Mouse (Mus musculus) intestine, embryonic 16.5 days (tissue): ENCODE results near the gene Cwh43. TPM values are rescaled to one million over a fixed set of nuclear protein-coding genes. Genes with fewer than 3 reads are reported as not detected.
A peak's percentile ranks its signal among the peaks of the same experiment; 100 is the strongest.

ENCODE experiments used
- ATAC-seq: fragments of 200-750 bp; cut with Nextera tagmentation; 2 replicates; pipeline ENCODE4 v1.8.0; 2017; ENCODE audit warnings: moderate TSS enrichment, moderate library complexity
- H3K27ac ChIP-seq: fragments of 300-500 bp; sonication (generic); 2 replicates; pipeline ENCODE4 v1.5.1; 2014; ENCODE audit warnings: mild to moderate bottlenecking, low read length
- H3K27me3 ChIP-seq: fragments of 300-500 bp; sonication (generic); replicated peaks from 2 replicates; pipeline ENCODE4 v1.6.1; 2014; ENCODE audit warnings: low read length, control low read depth, mixed read lengths; ENCODE audit not compliant: control insufficient read depth, insufficient read depth
- H3K36me3 ChIP-seq: fragments of 300-500 bp; sonication (generic); 2 replicates; pipeline ENCODE4 v1.6.1; 2014; ENCODE audit warnings: low read length, control low read depth; ENCODE audit not compliant: control insufficient read depth, insufficient read depth
- H3K4me1 ChIP-seq: fragments of 300-500 bp; sonication (generic); 2 replicates; pipeline ENCODE4 v1.6.1; 2014; ENCODE audit warnings: low read length, control low read depth, mixed read lengths; ENCODE audit not compliant: control insufficient read depth, insufficient read depth
- H3K4me2 ChIP-seq: fragments of 300-500 bp; sonication (generic); 2 replicates; pipeline ENCODE4 v1.6.1; 2014; ENCODE audit warnings: low read depth, low read length, control low read depth
- H3K4me3 ChIP-seq: fragments of 300-500 bp; sonication (generic); 2 replicates; pipeline ENCODE4 v1.5.1; 2014; ENCODE audit warnings: mild to moderate bottlenecking, low read length
- H3K9ac ChIP-seq: fragments of 300-500 bp; sonication (generic); 2 replicates; pipeline ENCODE4 v1.6.1; 2014; ENCODE audit warnings: low read depth, low read length
- H3K9me3 ChIP-seq: fragments of 300-500 bp; sonication (generic); 2 replicates; pipeline ENCODE4 v1.6.1; 2016; ENCODE audit warnings: low read length, control low read depth; ENCODE audit not compliant: control insufficient read depth
- WGBS: fragments of 180-500 bp; shearing (Covaris S2); extraction: QIAGEN DNeasy Blood & Tissue Kit; methylation state at CpG from one replicate; pipeline ENCODE4 v1.1.7; 2014; 5-methylcytosine and 5-hydroxymethylcytosine counted together
- polyA plus RNA-seq: library from polyadenylated mRNA; unstranded; fragments of >200 nt; fragmentation: Nextera tagmentation; extraction: Ambion mirVana; gene quantifications from 2 replicates; pipeline ENCODE4 v1.2.1, GENCODE M21; 2015

Cwh43 gene
- polyA plus RNA-seq, 1 experiment from 2014 or later = 0.13 TPM

- Histone ChIP-seq H3K36me3 (no peaks in the 10 kb centered on the region), H3K27ac (peak overlapping the region; percentile 69; the same call in 1 of the 2 replicates), H3K9ac (no peak overlapping the region), H3K4me3 (no peak overlapping the region), H3K9me3 (no peaks in the 10 kb centered on the region), H3K27me3 (no peaks in the 10 kb centered on the region), H3K4me2 (no peak overlapping the region), H3K4me1 (peaks cover 4% of the 10 kb centered on the region; the same call in 1 of the 2 replicates)
- 40% methylated on average over 3 of the region's 3 CpGs for WGBS
- peak; percentile 49 for ATAC-seq
Measured at GRCm38 (mm10) chr5:73369731-73370130, 36.1 kb upstream of the Cwh43 start.

- no peak overlapping the region for H3K4me3 ChIP-seq
- 76% methylated on average over 5 of the region's 5 CpGs for WGBS
- no peaks in the 10 kb centered on the region for H3K9me3 ChIP-seq
- ATAC-seq = no peak
- no peaks in the 10 kb centered on the region for H3K36me3 ChIP-seq
- no peak overlapping the region for H3K27ac ChIP-seq
- H3K9ac ChIP-seq = no peak overlapping the region
- H3K27me3 ChIP-seq = no peaks in the 10 kb centered on the region
- no peak overlapping the region for H3K4me2 ChIP-seq
- 0 out of 2 replicates have a peak, but pooled peaks cover 4% of the 10 kb centered on the region for H3K4me1 ChIP-seq
Measured at GRCm38 (mm10) chr5:73372601-73373000, 33.3 kb upstream of the Cwh43 start.

- 0 out of 2 replicates have a peak, but pooled peaks cover 4% of the 10 kb centered on the region for H3K4me1 ChIP-seq
- H3K4me3 ChIP-seq = no peak overlapping the region
- H3K9me3 ChIP-seq = no peaks in the 10 kb centered on the region
- H3K36me3 ChIP-seq = no peaks in the 10 kb centered on the region
- no peak for ATAC-seq
- no peaks in the 10 kb centered on the region for H3K27me3 ChIP-seq
- no peak overlapping the region for H3K4me2 ChIP-seq
- 39% methylated on average over 3 of the region's 3 CpGs for whole genome bisulfite sequencing
- no peak overlapping the region for H3K9ac ChIP-seq
- no peak overlapping the region for H3K27ac ChIP-seq
Measured at GRCm38 (mm10) chr5:73373184-73373583, 32.7 kb upstream of the Cwh43 start.

GRCm38 (mm10) chr5:73376041-73376440, 29.8 kb upstream of the Cwh43 start:
- ATAC-seq = no peak
- no peak overlapping the region for H3K9ac ChIP-seq
- H3K4me2 ChIP-seq = no peak overlapping the region
- H3K4me3 ChIP-seq = no peak overlapping the region
- H3K4me1 ChIP-seq = no peaks in the 10 kb centered on the region
- H3K27ac ChIP-seq = no peak overlapping the region
- no peaks in the 10 kb centered on the region for H3K36me3 ChIP-seq
- 0 out of 2 replicates have a peak, but pooled peaks cover 2% of the 10 kb centered on the region for H3K27me3 ChIP-seq
- 83% methylated on average over 9 of the region's 9 CpGs for WGBS
- no peaks in the 10 kb centered on the region for H3K9me3 ChIP-seq

- ATAC-seq = no peak
- no peaks in the 10 kb centered on the region for H3K4me1 ChIP-seq
- 0 out of 2 replicates have a peak, but pooled peaks cover 2% of the 10 kb centered on the region for H3K27me3 ChIP-seq
- 86% methylated on average over 7 of the region's 7 CpGs for WGBS
- H3K36me3 ChIP-seq = no peaks in the 10 kb centered on the region
- H3K27ac ChIP-seq = no peak overlapping the region
- no peak overlapping the region for H3K4me2 ChIP-seq
- H3K9me3 ChIP-seq = no peaks in the 10 kb centered on the region
- no peak overlapping the region for H3K9ac ChIP-seq
- no peak overlapping the region for H3K4me3 ChIP-seq
Measured at GRCm38 (mm10) chr5:73376491-73376890, 29.4 kb upstream of the Cwh43 start.

- no peaks in the 10 kb centered on the region for H3K4me1 ChIP-seq
- 0 out of 2 replicates have a peak, but pooled peaks cover 2% of the 10 kb centered on the region for H3K27me3 ChIP-seq
- no peak overlapping the region for H3K4me3 ChIP-seq
- no peaks in the 10 kb centered on the region for H3K9me3 ChIP-seq
- peak; percentile 85 for ATAC-seq
- H3K9ac ChIP-seq = no peak overlapping the region
- WGBS = 19% methylated on average over 3 of the region's 3 CpGs
- no peak overlapping the region for H3K27ac ChIP-seq
- H3K36me3 ChIP-seq = no peaks in the 10 kb centered on the region
- H3K4me2 ChIP-seq = no peak overlapping the region
Measured at GRCm38 (mm10) chr5:73379908-73380307, 26.0 kb upstream of the Cwh43 start.

GRCm38 (mm10) chr5:73380829-73381228, 25.0 kb upstream of the Cwh43 start:
- 0 out of 2 replicates have a peak, but pooled peaks cover 2% of the 10 kb centered on the region for H3K27me3 ChIP-seq
- no peak overlapping the region for H3K9ac ChIP-seq
- no peaks in the 10 kb centered on the region for H3K4me1 ChIP-seq
- no peaks in the 10 kb centered on the region for H3K9me3 ChIP-seq
- no peak overlapping the region for H3K27ac ChIP-seq
- H3K4me3 ChIP-seq = no peak overlapping the region
- H3K4me2 ChIP-seq = no peak overlapping the region
- no peaks in the 10 kb centered on the region for H3K36me3 ChIP-seq
- 51% methylated on average over 8 of the region's 8 CpGs for WGBS
- no peak for ATAC-seq

- ATAC-seq = no peak
- H3K36me3 ChIP-seq = no peaks in the 10 kb centered on the region
- no peak overlapping the region for H3K4me3 ChIP-seq
- WGBS = 83% methylated on average over 7 of the region's 7 CpGs
- 0 out of 2 replicates have a peak, but pooled peaks cover 2% of the 10 kb centered on the region for H3K27me3 ChIP-seq
- no peak overlapping the region for H3K4me2 ChIP-seq
- no peaks in the 10 kb centered on the region for H3K9me3 ChIP-seq
- no peaks in the 10 kb centered on the region for H3K4me1 ChIP-seq
- H3K27ac ChIP-seq = no peak overlapping the region
- H3K9ac ChIP-seq = no peak overlapping the region
Measured at GRCm38 (mm10) chr5:73381510-73381909, 24.4 kb upstream of the Cwh43 start.

GRCm38 (mm10) chr5:73381976-73382540, 23.8 kb upstream of the Cwh43 start:
- WGBS = 85% methylated on average over 9 of the region's 9 CpGs
- no peaks in the 10 kb centered on the region for H3K4me1 ChIP-seq
- no peak overlapping the region for H3K27ac ChIP-seq
- H3K4me2 ChIP-seq = no peak overlapping the region
- H3K36me3 ChIP-seq = no peaks in the 10 kb centered on the region
- H3K4me3 ChIP-seq = no peak overlapping the region
- H3K9ac ChIP-seq = no peak overlapping the region
- H3K9me3 ChIP-seq = no peaks in the 10 kb centered on the region
- ATAC-seq = no peak
- 0 out of 2 replicates have a peak, but pooled peaks cover 2% of the 10 kb centered on the region for H3K27me3 ChIP-seq
